Mouse (Mus musculus) limb, embryonic 13.5 days (tissue): ENCODE results near the gene Il17c. TPM values are rescaled to one million over a fixed set of nuclear protein-coding genes. Genes with fewer than 3 reads are reported as not detected.

ENCODE experiments used
- ATAC-seq: fragments of 200-750 bp; cut with Nextera tagmentation; 2 replicates; pipeline ENCODE4 v1.8.0; 2017; ENCODE audit warnings: low read depth, moderate number of reproducible peaks, moderate TSS enrichment; ENCODE audit not compliant: low FRiP score
- H3K27ac ChIP-seq: fragments of 300-500 bp; sonication (generic); 2 replicates; pipeline ENCODE4 v1.5.1; 2015; ENCODE audit warnings: inconsistent platforms, mild to moderate bottlenecking, moderate library complexity
- H3K27me3 ChIP-seq: fragments of 300-500 bp; sonication (generic); 2 replicates; pipeline ENCODE4 v1.6.1; 2015; ENCODE audit warnings: mild to moderate bottlenecking, inconsistent platforms
- H3K36me3 ChIP-seq: fragments of 300-500 bp; sonication (generic); 2 replicates; pipeline ENCODE4 v1.6.1; 2015; ENCODE audit warnings: inconsistent platforms, mild to moderate bottlenecking, moderate library complexity
- H3K4me1 ChIP-seq: fragments of 300-500 bp; sonication (generic); 2 replicates; pipeline ENCODE4 v1.6.1; 2015; ENCODE audit warnings: inconsistent platforms
- H3K4me2 ChIP-seq: fragments of 300-500 bp; sonication (generic); replicated peaks from 2 replicates; pipeline ENCODE4 v1.6.1; 2015; ENCODE audit warnings: inconsistent platforms, mild to moderate bottlenecking, moderate library complexity
- H3K4me3 ChIP-seq: fragments of 300-500 bp; sonication (generic); 2 replicates; pipeline ENCODE4 v1.5.1; 2015; ENCODE audit warnings: moderate library complexity, mild to moderate bottlenecking, inconsistent platforms
- H3K9ac ChIP-seq: fragments of 300-500 bp; sonication (generic); 2 replicates; pipeline ENCODE4 v1.6.1; 2015; ENCODE audit warnings: mild to moderate bottlenecking, inconsistent platforms
- H3K9me3 ChIP-seq: fragments of 300-500 bp; sonication (generic); 2 replicates; pipeline ENCODE4 v1.6.1; 2016; ENCODE audit warnings: inconsistent platforms
- WGBS: fragments of 180-500 bp; shearing (Covaris S2); methylation state at CpG from one replicate; pipeline ENCODE4 v1.1.7; 2015; 5-methylcytosine and 5-hydroxymethylcytosine counted together
- microRNA-seq: library from miRNA; unstranded; fragments of <30 nt; microRNA quantifications from one replicate; pipeline ENCODE4, GENCODE M21; 2016
- polyA plus RNA-seq: library from polyadenylated mRNA; unstranded; fragments of >200 nt; fragmentation: Nextera tagmentation; extraction: Ambion mirVana; gene quantifications from 2 replicates; pipeline ENCODE4 v1.2.1, GENCODE M21; 2015

The Il17c gene
- polyA plus RNA-seq, 1 experiment from 2014 or later: not detected

GRCm38 (mm10) chr8:122463651-122464640 is 42.1 kb downstream of the Il17c start:
- no peak overlapping the region for H3K27ac ChIP-seq
- peaks cover 42% of the 10 kb centered on the region for H3K36me3 ChIP-seq
- no peak for ATAC-seq
- peaks cover 49% of the 10 kb centered on the region for H3K27me3 ChIP-seq
- 48% methylated on average over 12 of the region's 12 CpGs for WGBS
- no peak overlapping the region for H3K9ac ChIP-seq
- H3K4me1 ChIP-seq: peaks cover 35% of the 10 kb centered on the region
- H3K4me2 ChIP-seq: no peak overlapping the region
- H3K9me3 ChIP-seq: no peaks in the 10 kb centered on the region
- H3K4me3 ChIP-seq: no peak overlapping the region

DNA sequence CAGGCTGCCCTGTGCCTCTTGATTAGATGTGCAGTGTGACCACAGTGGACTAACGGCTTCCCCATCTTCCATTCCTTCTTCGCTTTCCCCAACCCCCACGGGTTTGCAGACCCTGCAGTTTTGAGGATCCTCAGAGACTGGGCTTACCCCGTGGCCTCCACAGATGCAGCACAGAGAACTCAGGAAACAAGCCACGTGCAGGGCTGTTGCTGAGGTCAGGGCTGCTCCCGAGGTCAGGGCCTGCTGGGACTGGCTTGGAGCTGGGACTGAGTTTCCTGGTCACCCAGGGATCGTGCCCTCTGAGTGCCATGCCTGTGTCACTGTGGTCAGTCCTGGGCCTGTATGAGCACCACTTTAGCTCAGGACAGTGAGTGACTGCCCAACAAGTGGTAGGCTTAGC is 43.2 kb downstream of the Il17c start:
- Histone ChIP-seq H3K36me3 (peaks cover 52% of the 10 kb centered on the region), H3K4me2 (no peak overlapping the region), H3K9ac (no peak overlapping the region), H3K27ac (no peak overlapping the region), H3K4me1 (peaks cover 30% of the 10 kb centered on the region), H3K4me3 (no peak overlapping the region), H3K9me3 (no peaks in the 10 kb centered on the region), H3K27me3 (peaks cover 39% of the 10 kb centered on the region)
- WGBS: 61% methylated on average over 7 of the region's 7 CpGs
- ATAC-seq: no peak

GRCm38 (mm10) chr8:122467816-122468215 is 46.0 kb downstream of the Il17c start:
- Histone ChIP-seq H3K27ac (no peak overlapping the region), H3K9me3 (no peaks in the 10 kb centered on the region), H3K36me3 (peaks cover 72% of the 10 kb centered on the region), H3K4me3 (no peak overlapping the region), H3K4me2 (no peak overlapping the region), H3K27me3 (peaks cover 10% of the 10 kb centered on the region), H3K4me1 (0 out of 2 replicates have a peak, but pooled peaks cover 11% of the 10 kb centered on the region), H3K9ac (no peak overlapping the region)
- ATAC-seq: no peak
- WGBS: 86% methylated on average over 13 of the region's 13 CpGs

DNA sequence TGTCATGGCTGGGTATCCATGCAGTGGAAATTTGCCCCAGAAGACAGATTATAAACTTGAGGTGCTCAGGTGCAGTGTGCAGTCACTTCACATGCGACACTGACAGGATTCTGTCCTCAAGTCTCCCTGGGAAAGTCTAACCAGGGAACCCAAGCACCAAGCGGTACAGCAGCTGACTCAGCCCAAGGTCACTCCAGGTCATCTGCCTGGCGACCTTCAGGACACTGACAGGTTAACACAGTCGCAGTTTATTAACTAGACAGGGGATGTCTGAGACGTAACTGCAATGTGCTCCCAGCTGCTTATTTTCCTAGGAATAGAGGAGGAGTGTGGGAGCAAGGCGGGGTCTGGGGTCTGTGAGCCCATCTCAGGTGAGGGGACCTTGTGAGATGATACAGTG is 47.6 kb downstream of the Il17c start:
- Histone ChIP-seq H3K4me3 (no peak overlapping the region), H3K4me1 (peaks cover 2% of the 10 kb centered on the region), H3K27me3 (no peaks in the 10 kb centered on the region), H3K9me3 (no peaks in the 10 kb centered on the region), H3K9ac (no peak overlapping the region), H3K36me3 (peaks cover 83% of the 10 kb centered on the region), H3K4me2 (no peak overlapping the region), H3K27ac (no peak overlapping the region)
- WGBS: 81% methylated on average over 6 of the region's 6 CpGs
- no peak for ATAC-seq

DNA sequence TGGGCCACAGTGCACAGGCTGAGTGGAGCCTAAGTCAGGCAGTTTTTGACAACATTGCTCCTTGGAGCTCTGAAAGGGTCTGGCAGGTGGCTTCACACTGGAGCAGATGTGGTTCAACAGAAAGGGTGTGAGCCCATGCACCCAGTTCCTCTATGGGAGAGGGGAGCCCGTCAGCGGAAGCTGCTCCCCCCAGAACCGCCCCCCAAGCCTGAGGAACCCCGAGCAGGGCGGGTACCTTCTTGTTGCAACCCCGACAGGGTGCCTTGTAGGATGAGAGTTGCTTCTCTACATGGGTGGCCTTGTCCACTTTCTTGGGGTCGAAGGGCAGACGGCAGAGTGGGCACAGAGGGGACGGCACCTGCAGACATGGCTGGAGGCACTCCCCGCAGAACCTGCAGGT is 48.1 kb downstream of the Il17c start:
- Histone ChIP-seq H3K27me3 (no peaks in the 10 kb centered on the region), H3K36me3 (peaks cover 81% of the 10 kb centered on the region), H3K27ac (no peak overlapping the region), H3K9ac (no peak overlapping the region), H3K4me1 (peaks cover 7% of the 10 kb centered on the region), H3K4me3 (no peak overlapping the region), H3K4me2 (no peak overlapping the region), H3K9me3 (no peaks in the 10 kb centered on the region)
- WGBS: 85% methylated on average over 10 of the region's 10 CpGs
- ATAC-seq: no peak

DNA sequence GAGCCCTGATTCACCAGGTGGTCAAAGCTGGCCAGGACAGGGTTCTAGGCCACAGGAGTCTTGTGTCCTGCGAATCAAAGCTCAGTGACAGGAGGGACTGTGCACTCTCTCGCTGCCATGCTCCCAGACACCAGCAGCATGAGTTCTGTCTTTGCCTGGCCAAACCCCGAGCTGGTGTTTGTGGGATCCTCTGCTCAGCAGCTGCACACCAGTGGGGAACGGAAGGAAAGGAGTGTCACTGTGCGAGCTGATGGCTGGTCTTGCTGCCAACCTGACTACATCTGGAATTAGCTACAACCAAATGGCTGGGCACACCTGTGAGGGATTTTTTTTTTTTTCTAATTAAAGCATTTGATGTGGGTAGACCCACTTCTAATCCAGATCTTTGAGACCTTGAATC is 48.9 kb downstream of the Il17c start:
- no peak for ATAC-seq
- Histone ChIP-seq H3K4me2 (no peak overlapping the region), H3K27me3 (no peaks in the 10 kb centered on the region), H3K9ac (no peak overlapping the region; the same call in 1 of the 2 replicates), H3K4me1 (peaks cover 9% of the 10 kb centered on the region), H3K27ac (no peak overlapping the region), H3K9me3 (no peaks in the 10 kb centered on the region), H3K36me3 (peaks cover 74% of the 10 kb centered on the region), H3K4me3 (no peak overlapping the region)
- WGBS: 78% methylated on average over 5 of the region's 5 CpGs

Small RNA genes within 50 kb of the gene (microRNA-seq; reads per million reads assigned to microRNA genes)
- not detected for gene Gm24366

Other genes with a start within 250 kb of the Il17c start
- 0.80 and 1.1 TPM in 2 replicates for gene Zfpm1, start 139.9 kb upstream of the Il17c start, polyA plus RNA-seq
- 0.14 and 0.38 TPM in 2 replicates for gene Trhr2, start 61.3 kb upstream of the Il17c start, polyA plus RNA-seq
- 59.2 and 59.9 TPM in 2 replicates for gene Zc3h18, start 45.4 kb upstream of the Il17c start, polyA plus RNA-seq
- 139 and 144 TPM in 2 replicates for gene Cyba, start 10.9 kb downstream of the Il17c start, polyA plus RNA-seq
- 37.1 and 39.7 TPM in 2 replicates for gene Mvd, start 21.4 kb downstream of the Il17c start, polyA plus RNA-seq
- 0.83 and 0.97 TPM in 2 replicates for gene Snai3, start 38.7 kb downstream of the Il17c start, polyA plus RNA-seq
- 51.2 and 52.6 TPM in 2 replicates for gene Rnf166, start 54.0 kb downstream of the Il17c start, polyA plus RNA-seq
- gene Ctu2, start 54.1 kb downstream of the Il17c start, polyA plus RNA-seq: 56.7 and 59.4 TPM in 2 replicates
- 14.0 and 14.7 TPM in 2 replicates for gene Piezo1, start 129.3 kb downstream of the Il17c start, polyA plus RNA-seq
- gene Cdt1, start 146.0 kb downstream of the Il17c start, polyA plus RNA-seq: 39.3 and 40.2 TPM in 2 replicates
- 335 and 351 TPM in 2 replicates for gene Aprt, start 154.9 kb downstream of the Il17c start, polyA plus RNA-seq
- 9.0 and 9.7 TPM in 2 replicates for gene Galns, start 189.4 kb downstream of the Il17c start, polyA plus RNA-seq
- 49.6 and 55.6 TPM in 2 replicates for gene Trappc2l, start 189.6 kb downstream of the Il17c start, polyA plus RNA-seq
- not detected in 2 replicates for gene Pabpn1l, start 200.7 kb downstream of the Il17c start, polyA plus RNA-seq